Mouse (Mus musculus): ENCODE measurements around the gene Armc7.

DNA sequence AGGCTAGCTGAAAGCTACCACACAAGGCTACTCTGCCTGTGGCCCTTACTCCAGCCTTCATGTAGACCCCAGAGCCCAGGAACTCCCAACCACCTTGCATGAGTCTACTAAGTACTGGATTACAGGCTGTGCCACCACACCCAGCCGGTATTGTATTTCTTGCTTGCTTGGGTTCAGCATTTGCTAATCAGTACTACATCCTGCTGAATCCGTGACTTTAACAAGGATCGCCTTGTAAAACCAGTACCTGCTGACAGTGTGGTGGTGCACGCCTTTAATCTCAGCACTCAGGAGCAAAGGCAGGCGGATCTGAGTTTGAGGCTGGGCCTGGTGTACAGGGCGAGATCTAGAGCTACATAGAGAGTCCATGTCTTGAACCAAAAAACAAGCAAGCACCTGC is 27.2 kb downstream of the Armc7 start:
- TF ChIP-seq CTCF (IDR thresholded peaks at IDR 0.05; ENCODE audit: control insufficient read depth, insufficient read depth, insufficient replicate concordance, low read depth, low read length) (no peak), POLR2A (IDR thresholded peaks at IDR 0.05; ENCODE audit: control insufficient read depth, low read depth, low read length) (no peak)
